Mouse (Mus musculus) MEL (cell line): ENCODE measurements at regions not wholly inside any gene's neighbourhood (a gene's known extent, or its start where the extent isn't known, plus 50 kb on each side); places are given as distances from the start of the nearest gene placed in this dataset.

Experiments used
- CTCF ChIP-seq, 3 experiments: IDR thresholded peaks in 2 of 3; conservative IDR thresholded peaks in 1 of 3; 2 replicates each; pipeline ENCODE4 v1.5.1; 2011 to 2012; ENCODE audit warnings: low read length in 3 of 3, low read depth in 2 of 3, mild to moderate bottlenecking in 2 of 3, improper control_type of control experiment in 1 of 3, inconsistent platforms in 1 of 3, mixed read lengths in 1 of 3, moderate library complexity in 1 of 3; ENCODE audit not compliant: control insufficient read depth in 1 of 3, insufficient read depth in 1 of 3, poor library complexity in 1 of 3, severe bottlenecking in 1 of 3
- E2F4 ChIP-seq: IDR thresholded peaks from 2 replicates; pipeline ENCODE4 v1.6.1; 2011; ENCODE audit warnings: low read depth, low read length, improper control_type of control experiment, borderline replicate concordance
- ELF1 ChIP-seq: IDR thresholded peaks from 2 replicates; pipeline ENCODE4 v1.6.1; 2014; ENCODE audit warnings: low read depth, mild to moderate bottlenecking, inconsistent platforms, low read length, improper control_type of control experiment, moderate library complexity
- MEF2A ChIP-seq: IDR thresholded peaks from 2 replicates; pipeline ENCODE4 v1.6.1; 2014; ENCODE audit warnings: low read depth, mild to moderate bottlenecking, inconsistent platforms, low read length, improper control_type of control experiment; ENCODE audit not compliant: poor library complexity, insufficient replicate concordance, severe bottlenecking; ENCODE audit errors: extremely low read depth
- MYB ChIP-seq: IDR thresholded peaks from 2 replicates; pipeline ENCODE4 v1.6.1; 2011; ENCODE audit warnings: mild to moderate bottlenecking, low read depth, low read length, improper control_type of control experiment
- POLR2A ChIP-seq, 2 experiments: IDR thresholded peaks; 2 replicates each; pipeline ENCODE4 v1.6.1; 2011 to 2012; ENCODE audit warnings: low read length in 2 of 2, mild to moderate bottlenecking in 2 of 2, control low read depth in 1 of 2, improper control_type of control experiment in 1 of 2, low read depth in 1 of 2, moderate library complexity in 1 of 2; ENCODE audit not compliant: control insufficient read depth in 1 of 2, insufficient read depth in 1 of 2, poor library complexity in 1 of 2
- POLR2AphosphoS5 ChIP-seq: IDR thresholded peaks from 2 replicates; pipeline ENCODE4 v1.6.1; 2012; ENCODE audit warnings: low read depth, borderline replicate concordance, mild to moderate bottlenecking, inconsistent platforms, low read length, moderate library complexity, mixed read lengths
- RAD21 ChIP-seq: IDR thresholded peaks from 2 replicates; pipeline ENCODE4 v1.6.1; 2011; ENCODE audit warnings: mild to moderate bottlenecking, low read depth, low read length, improper control_type of control experiment
- SMC3 ChIP-seq: IDR thresholded peaks from 2 replicates; pipeline ENCODE4 v1.6.1; 2011; ENCODE audit warnings: low read depth, low read length, improper control_type of control experiment
- TCF12 ChIP-seq: IDR thresholded peaks from 2 replicates; pipeline ENCODE4 v1.6.1; 2014; ENCODE audit warnings: low read depth, mild to moderate bottlenecking, inconsistent platforms, low read length, improper control_type of control experiment, moderate library complexity

- TF ChIP-seq RAD21 (no peak), MEF2A (no peak), CTCF (IDR thresholded peaks at IDR 0.05 in 2 of 3, conservative IDR thresholded peaks at IDR 0.05 in 1 of 3; ENCODE audit: control insufficient read depth in 1 of 3, insufficient read depth in 1 of 3, low read depth in 2 of 3, low read length in 3 of 3, poor library complexity in 1 of 3, severe bottlenecking in 1 of 3) (no peak), POLR2AphosphoS5 (no peak), TCF12 (no peak), ELF1 (no peak), SMC3 (no peak), E2F4 (no peak), POLR2A (IDR thresholded peaks at IDR 0.05; ENCODE audit: control insufficient read depth in 1 of 2, insufficient read depth in 1 of 2, low read depth in 1 of 2, low read length in 2 of 2, poor library complexity in 1 of 2) (no peak), MYB (no peak)
Observed at GRCm38 (mm10) chr6:140279736-140280370, 144.0 kb upstream of the Plekha5 start.
